Mouse (Mus musculus) ES-E14 (cell line): ENCODE data around the gene Gm17581.

Experiments used
- CHD2 ChIP-seq: IDR thresholded peaks from 2 replicates; pipeline ENCODE4 v1.6.1; 2014; ENCODE audit warnings: mild to moderate bottlenecking, low read depth, low read length, inconsistent platforms
- MAFK ChIP-seq: IDR thresholded peaks from 2 replicates; pipeline ENCODE4 v1.6.1; 2014; ENCODE audit warnings: mild to moderate bottlenecking, low read depth, low read length, inconsistent platforms; ENCODE audit not compliant: insufficient read depth
- ZNF384 ChIP-seq: IDR thresholded peaks from 2 replicates; pipeline ENCODE4 v1.6.1; 2012; ENCODE audit warnings: low read depth, low read length, inconsistent platforms

- TF ChIP-seq MAFK (no peak), CHD2 (no peak), ZNF384 (no peak)
Measured at GRCm38 (mm10) chr2:155735080-155735479, 586 bp downstream of the Gm17581 start.
